Mouse (Mus musculus): ENCODE results near the gene Dcaf15.

DNA sequence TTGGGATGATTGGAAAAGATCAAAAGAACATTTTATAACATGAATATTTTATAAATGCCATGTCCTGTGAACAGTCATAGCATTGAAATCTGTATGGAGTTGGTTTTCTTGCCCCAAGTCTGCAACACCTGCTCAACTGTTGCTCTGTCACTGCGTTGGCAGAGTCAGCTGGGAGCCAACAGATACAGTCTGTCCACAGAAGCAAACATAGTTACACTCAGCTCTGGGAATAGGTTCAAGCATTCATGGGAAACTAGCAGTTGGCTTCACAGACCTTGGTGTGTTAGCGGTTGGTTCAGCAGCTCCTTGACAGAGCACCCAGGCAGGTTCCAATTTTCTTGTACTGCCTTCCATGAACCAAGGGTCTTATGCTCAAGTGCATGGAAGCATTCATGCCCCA is 33.9 kb downstream of the Dcaf15 start:
- TF ChIP-seq CTCF (IDR thresholded peaks at IDR 0.05; ENCODE audit: extremely low read depth, insufficient read depth, low read length) (no peak), POLR2A (IDR thresholded peaks at IDR 0.05; ENCODE audit: extremely low read depth, insufficient read depth, low read length) (0 out of 2 replicates have a peak, but pooled peaks have one; percentile 27)
